Mouse (Mus musculus): ENCODE results near the gene Plekhb2.

- TF ChIP-seq CTCF (IDR thresholded peaks at IDR 0.05; ENCODE audit: borderline replicate concordance, insufficient read depth, low read length) (no peak), POLR2A (IDR thresholded peaks at IDR 0.05; ENCODE audit: low read depth, low read length) (no peak)
Observed at GRCm38 (mm10) chr1:34824208-34824607, 25.6 kb upstream of the Plekhb2 start.
